ENCODE assay signal across 9 mouse cellular contexts in the genomic region with DNA sequence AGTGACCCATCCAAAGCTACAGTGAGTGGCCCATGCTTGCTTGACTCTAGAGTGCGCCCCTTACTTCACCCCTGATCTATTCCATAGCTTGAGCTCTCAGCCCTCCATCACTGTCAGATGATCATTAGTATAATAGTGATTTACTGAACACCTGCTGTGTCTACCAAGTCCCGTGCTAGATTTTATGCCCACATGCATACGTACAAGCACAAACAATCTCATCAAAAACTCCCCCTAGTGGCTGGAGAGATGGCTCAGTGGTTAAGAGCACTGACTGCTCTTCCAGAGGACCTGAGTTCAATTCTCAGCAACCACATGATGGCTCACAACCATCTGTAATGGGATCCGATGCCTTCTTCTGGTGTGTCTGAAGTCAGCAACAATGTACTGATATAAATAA. TPM values are rescaled to one million over a fixed set of nuclear protein-coding genes. Genes with fewer than 3 reads are reported as not detected.
DNase-seq lines count a peak whose midpoint lies in the region; ATAC-seq and TF ChIP-seq lines count a peak whose summit lies in the region.
"Not testable (repeated sequence)": the region's sequence is repeated elsewhere in the genome, so short reads cannot be mapped to it uniquely, and the experiment has no call there.
"Had no signal": no experiment of that assay in that cellular context is flagged by ENCODE, and none has a peak within 500 bp of the region (broad histone marks: within the 10 kb centered on the region; RNA-seq: fewer than 3 reads in every experiment).

No protein-coding gene starts in this region.

- H3K9me3 ChIP-seq in heart, embryonic 10.5 days; intestine, embryonic 15.5 days; midbrain, embryonic 10.5 days (replicated peaks): not testable (repeated sequence)

- not testable (repeated sequence) for H3K27ac ChIP-seq in heart, embryonic 10.5 days; intestine, embryonic 15.5 days; liver, adult 2 months (replicated peaks; ENCODE audit: insufficient read depth, low read depth, low read length); midbrain, embryonic 10.5 days (replicated peaks)

- 68% methylated on average over 4 of the region's 4 CpGs for WGBS in heart, embryonic 10.5 days
- WGBS in intestine, embryonic 15.5 days, result 57% methylated on average over 4 of the region's 4 CpGs
- WGBS in liver, adult 2 months, result 37% methylated on average over 4 of the region's 4 CpGs
- 60% methylated on average over 4 of the region's 4 CpGs for WGBS in midbrain, embryonic 10.5 days

- peak overlapping the region; percentile 66 for H3K4me2 ChIP-seq in intestine, embryonic 15.5 days (replicated peaks)

- H3K9ac ChIP-seq in intestine, embryonic 15.5 days, result not testable (repeated sequence)
- H3K9ac ChIP-seq in liver, adult 2 months (ENCODE audit: low read depth, low read length), result peak overlapping the region; percentile 28; the same call in 1 of the 2 replicates

- H3K36me3 ChIP-seq in heart, embryonic 10.5 days; intestine, embryonic 15.5 days; liver, adult 2 months (ENCODE audit: control insufficient read depth, insufficient read depth, low read length); midbrain, embryonic 10.5 days: not testable (repeated sequence)

- not testable (repeated sequence) for TF ChIP-seq POLR2A in liver, adult 2 months (IDR thresholded peaks at IDR 0.05; ENCODE audit: extremely low read depth, insufficient read depth, low read length)

- not testable (repeated sequence) for TF ChIP-seq CTCF in liver, adult 2 months (IDR thresholded peaks at IDR 0.05; ENCODE audit: low read depth, low read length)

- peak; percentile 39 for DNase-seq in MN1 (ENCODE audit: low spot score)
- peak; percentile 63 for DNase-seq in embryo, embryonic 11 days
- DNase-seq in heart, embryonic 10.5 days (ENCODE audit: low spot score); midbrain, embryonic 10.5 days (ENCODE audit: low spot score): not testable (repeated sequence)
- DNase-seq in liver, adult 2 months (ENCODE audit: extremely low read depth, low read depth, low spot score), result peak; percentile 47
- DNase-seq in spleen, postnatal 36 days (ENCODE audit: low spot score in 2 of 2), result peak; percentile 50 to 68

- not testable (repeated sequence) for H3K27me3 ChIP-seq in heart, embryonic 10.5 days (ENCODE audit: insufficient read depth, poor library complexity, severe bottlenecking); intestine, embryonic 15.5 days (replicated peaks); liver, adult 2 months (ENCODE audit: control insufficient read depth, insufficient read depth, low read length)
- peaks cover 10% of the 10 kb centered on the region for H3K27me3 ChIP-seq in midbrain, embryonic 10.5 days (ENCODE audit: low read depth, poor library complexity, severe bottlenecking)

- ATAC-seq in intestine, embryonic 15.5 days, result not testable (repeated sequence)

- peak overlapping the region; percentile 61 for H3K4me3 ChIP-seq in heart, embryonic 10.5 days
- H3K4me3 ChIP-seq in intestine, embryonic 15.5 days (replicated peaks), result peak overlapping the region; percentile 36; the same call in 1 of the 2 replicates
- peak overlapping the region; percentile 71 for H3K4me3 ChIP-seq in liver, adult 2 months (ENCODE audit: insufficient read depth, low read depth, low read length)
- peak overlapping the region; percentile 64 for H3K4me3 ChIP-seq in midbrain, embryonic 10.5 days

- peaks cover 17% of the 10 kb centered on the region; the same call in 1 of the 2 replicates for H3K4me1 ChIP-seq in heart, embryonic 10.5 days
- H3K4me1 ChIP-seq in intestine, embryonic 15.5 days (replicated peaks); liver, adult 2 months (ENCODE audit: control insufficient read depth, insufficient read depth, low read length): not testable (repeated sequence)
- peaks cover 17% of the 10 kb centered on the region for H3K4me1 ChIP-seq in midbrain, embryonic 10.5 days

- H3K79me2 ChIP-seq in liver, adult 2 months (ENCODE audit: control insufficient read depth, insufficient read depth, low read length), result not testable (repeated sequence)

RNA-seq across cellular contexts. Expression of a gene that starts 1.4 kb away (rescaled TPM):
- polyA plus RNA-seq in heart, embryonic 10.5 days (2016; fragmentation: Nextera tagmentation; extraction: Ambion mirVana), result 5.8 and 6.5 TPM in 2 replicates
- polyA plus RNA-seq in intestine, embryonic 15.5 days (2015; fragmentation: Nextera tagmentation; extraction: Ambion mirVana), result 5.8 and 7.0 TPM in 2 replicates
- 16.6 and 27.7 TPM in 2 replicates for total RNA-seq in liver, adult 2 months (2014; rRNA removed)
- 53.7 and 59.5 TPM in 2 replicates for polyA plus RNA-seq in liver, adult 2 months (2012; rRNA removed)
- 4.4 and 5.1 TPM in 2 replicates for polyA plus RNA-seq in midbrain, embryonic 10.5 days (2016; fragmentation: Nextera tagmentation; extraction: Ambion mirVana)

RNA-seq across cellular contexts. Expression of a gene that starts 1.6 kb away (rescaled TPM):
- polyA plus RNA-seq in heart, embryonic 10.5 days (2016; fragmentation: Nextera tagmentation; extraction: Ambion mirVana), result 0.99 and 1.5 TPM in 2 replicates
- 0.85 and 1.00 TPM in 2 replicates for polyA plus RNA-seq in intestine, embryonic 15.5 days (2015; fragmentation: Nextera tagmentation; extraction: Ambion mirVana)
- not detected in 2 replicates for total RNA-seq in liver, adult 2 months (2014; rRNA removed)
- polyA plus RNA-seq in liver, adult 2 months (2012; rRNA removed), result 0.12 TPM in 1 of 2 replicates, not detected in the other
- 1.5 and 1.7 TPM in 2 replicates for polyA plus RNA-seq in midbrain, embryonic 10.5 days (2016; fragmentation: Nextera tagmentation; extraction: Ambion mirVana)
- total RNA-seq: layer of hippocampus, adult 18-20 months had no signal

RNA-seq across cellular contexts. Expression of a gene that starts 19.9 kb away (rescaled TPM):
- polyA plus RNA-seq in heart, embryonic 10.5 days (2016; fragmentation: Nextera tagmentation; extraction: Ambion mirVana), result 0.10 and 0.18 TPM in 2 replicates
- 0.49 and 0.51 TPM in 2 replicates for polyA plus RNA-seq in intestine, embryonic 15.5 days (2015; fragmentation: Nextera tagmentation; extraction: Ambion mirVana)
- total RNA-seq in liver, adult 2 months (2014; rRNA removed), result under 0.01 and 0.07 TPM in 2 replicates
- 0.19 and 0.20 TPM in 2 replicates for polyA plus RNA-seq in liver, adult 2 months (2012; rRNA removed)
- 0.16 and 0.34 TPM in 2 replicates for polyA plus RNA-seq in midbrain, embryonic 10.5 days (2016; fragmentation: Nextera tagmentation; extraction: Ambion mirVana)
- total RNA-seq: granulocyte monocyte progenitor cell, adult 5-6 weeks had no signal

RNA-seq across cellular contexts. Expression of a gene that starts 23.1 kb away (rescaled TPM):
- 45.0 and 46.1 TPM in 2 replicates for polyA plus RNA-seq in heart, embryonic 10.5 days (2016; fragmentation: Nextera tagmentation; extraction: Ambion mirVana)
- 141 and 168 TPM in 2 replicates for polyA plus RNA-seq in intestine, embryonic 15.5 days (2015; fragmentation: Nextera tagmentation; extraction: Ambion mirVana)
- 2.1 and 3.6 TPM in 2 replicates for total RNA-seq in liver, adult 2 months (2014; rRNA removed)
- polyA plus RNA-seq in liver, adult 2 months (2012; rRNA removed), result 8.5 and 13.6 TPM in 2 replicates
- polyA plus RNA-seq in midbrain, embryonic 10.5 days (2016; fragmentation: Nextera tagmentation; extraction: Ambion mirVana), result 17.7 and 28.2 TPM in 2 replicates

RNA-seq across cellular contexts. Expression of a gene that starts 25.6 kb away (rescaled TPM):
- 44.1 and 57.5 TPM in 2 replicates for polyA plus RNA-seq in heart, embryonic 10.5 days (2016; fragmentation: Nextera tagmentation; extraction: Ambion mirVana)
- polyA plus RNA-seq in intestine, embryonic 15.5 days (2015; fragmentation: Nextera tagmentation; extraction: Ambion mirVana), result 70.8 and 74.5 TPM in 2 replicates
- 68.9 and 85.4 TPM in 2 replicates for total RNA-seq in liver, adult 2 months (2014; rRNA removed)
- polyA plus RNA-seq in liver, adult 2 months (2012; rRNA removed), result 253 and 258 TPM in 2 replicates
- polyA plus RNA-seq in midbrain, embryonic 10.5 days (2016; fragmentation: Nextera tagmentation; extraction: Ambion mirVana), result 36.1 and 39.0 TPM in 2 replicates
